Mouse (Mus musculus) bone marrow macrophage, adult 2 months (primary cell): ENCODE data around the gene Nme4.

Source experiments
- CTCF ChIP-seq: IDR thresholded peaks from 2 replicates; pipeline ENCODE4 v1.5.1; 2012; ENCODE audit warnings: low read depth, mild to moderate bottlenecking, low read length, moderate library complexity
- POLR2A ChIP-seq: IDR thresholded peaks from 2 replicates; pipeline ENCODE4 v1.6.1; 2012; ENCODE audit warnings: mild to moderate bottlenecking, low read depth, low read length, borderline replicate concordance

- TF ChIP-seq POLR2A: no peak
- TF ChIP-seq CTCF: no peak
Measured at GRCm38 (mm10) chr17:26057278-26057677, 38.1 kb downstream of the Nme4 start.
